ENCODE assay signal across 10 mouse cellular contexts in the genomic region with DNA sequence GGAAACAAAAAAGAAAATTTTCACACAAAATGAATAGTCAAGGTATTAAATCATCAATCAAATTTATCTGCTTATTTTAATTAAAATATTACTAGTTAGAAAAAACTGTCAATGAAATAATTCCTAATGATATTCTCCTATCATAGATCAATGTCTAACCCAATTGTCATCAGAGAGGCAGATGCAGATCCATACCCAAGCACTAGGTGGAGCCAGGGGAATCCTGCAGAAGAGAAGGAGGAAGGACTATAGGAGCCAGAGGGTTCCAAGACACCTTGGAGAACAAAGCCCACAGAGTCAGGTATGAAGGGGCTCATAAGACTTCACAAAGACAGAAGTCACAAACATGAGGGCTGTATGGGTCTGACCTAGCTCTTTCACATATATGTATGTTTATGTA.
A peak's percentile ranks its signal among the peaks of the same experiment; 100 is the strongest.
DNase-seq lines count a peak whose midpoint lies in the region; ATAC-seq and TF ChIP-seq lines count a peak whose summit lies in the region.
"Had no signal": no experiment of that assay in that cellular context is flagged by ENCODE, and none has a peak within 500 bp of the region (broad histone marks: within the 10 kb centered on the region; RNA-seq: fewer than 3 reads in every experiment).

No protein-coding gene starts in this region.

- intact Hi-C loops in gastrocnemius, adult 2 months (cut with DNase I), result no loop called here
- intact Hi-C loops in left cerebral cortex, postnatal 4 days (cut with DNase I), result no loop called here
- intact Hi-C loops in left cerebral cortex, postnatal 10 days (cut with DNase I), result no loop called here

- peak; percentile 81 for ATAC-seq in megakaryocyte progenitor cell, adult 5-6 weeks (replicated peaks; ENCODE audit: poor library complexity)
- ATAC-seq: CD4-positive, CD25-positive, alpha-beta regulatory T cell, adult 4 months had no signal

- peak; percentile 50 for TF ChIP-seq CTCF in gastrocnemius, adult 2 months (IDR thresholded peaks at IDR 0.05)

- no peak for DNase-seq in gastrocnemius, adult 2 months
- DNase-seq in gastrocnemius, adult 8-10 months (ENCODE audit: low spot score in 2 of 2), result no peak
- DNase-seq in left cerebral cortex, postnatal 4 days, result peak; percentile 1
- DNase-seq in left cerebral cortex, adult 18-20 months (ENCODE audit: low spot score in 2 of 2), result no peak
- DNase-seq in brain, adult 2 months (ENCODE audit: low read depth, low spot score), result peak; percentile 6
- DNase-seq in right cerebral cortex, postnatal 25 days, result no peak
- DNase-seq in left cerebral cortex, postnatal 10 days (ENCODE audit: extremely low spot score in 1 of 2, low spot score in 2 of 2), result no peak

- no peak overlapping the region for H3K4me3 ChIP-seq in gastrocnemius, adult 2 months
- H3K4me3 ChIP-seq: liver, embryonic 15.5 days had no signal

- H3K27ac ChIP-seq in gastrocnemius, adult 2 months, result no peak overlapping the region
- H3K27ac ChIP-seq: liver, embryonic 15.5 days had no signal

Comparison
In these comparisons a context has a peak if more than half of its experiments do, and no peak if none do; other contexts are left out.
1. DNase-seq: peak in left cerebral cortex, postnatal 4 days (single experiment) and brain, adult 2 months (single experiment); none in gastrocnemius, adult 2 months (single experiment), gastrocnemius, adult 8-10 months (0 of 2), left cerebral cortex, adult 18-20 months (0 of 2), right cerebral cortex, postnatal 25 days (single experiment) and left cerebral cortex, postnatal 10 days (0 of 2).